Mouse (Mus musculus) heart, adult 9 months (tissue): ENCODE data around the gene Gm42715.
A peak's percentile ranks its signal among the peaks of the same experiment; 100 is the strongest.

ENCODE experiments used
- DNase-seq, 2 experiments: peaks; one replicate each; pipeline ENCODE4 v3.0.0; 2022; ENCODE audit warnings: low spot score in 2 of 2

Gene Gm42715

DNA sequence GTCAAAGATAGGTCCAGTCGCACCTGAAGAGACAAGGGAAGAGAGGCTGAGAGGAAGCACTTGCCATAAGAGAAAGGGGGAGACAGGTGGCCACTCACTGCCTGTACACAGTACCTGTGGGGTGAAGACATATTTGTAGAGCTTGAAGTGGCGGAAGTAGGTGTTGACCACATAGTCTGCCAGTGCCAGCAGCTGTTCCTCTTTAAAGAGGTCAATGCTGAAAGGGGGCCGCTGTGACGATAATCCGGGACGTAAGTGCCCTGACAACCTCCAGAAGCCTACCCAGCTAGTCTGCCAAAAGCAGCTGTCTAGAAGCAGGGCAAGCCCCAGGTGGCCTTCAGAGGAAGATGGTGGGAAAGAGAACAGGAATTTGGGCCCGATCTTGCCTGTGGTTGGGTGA, 65.6 kb downstream of the Gm42715 start:
- no peak for DNase-seq

- no peak for DNase-seq
Observed at GRCm38 (mm10) chr7:127586149-127586548, 66.8 kb downstream of the Gm42715 start.

- DNase-seq = no peak
Observed at GRCm38 (mm10) chr7:127587196-127587595, 67.8 kb downstream of the Gm42715 start.

- DNase-seq = peak; percentile 97 to 98
Observed at GRCm38 (mm10) chr7:127588011-127588871, 68.9 kb downstream of the Gm42715 start, which contains the start of the genes Ccdc189 and Rnf40. TSS of gene Ccdc189 (minus strand) at chr7:127588595. TSS of gene Rnf40 (plus strand) at chr7:127588767.

DNA sequence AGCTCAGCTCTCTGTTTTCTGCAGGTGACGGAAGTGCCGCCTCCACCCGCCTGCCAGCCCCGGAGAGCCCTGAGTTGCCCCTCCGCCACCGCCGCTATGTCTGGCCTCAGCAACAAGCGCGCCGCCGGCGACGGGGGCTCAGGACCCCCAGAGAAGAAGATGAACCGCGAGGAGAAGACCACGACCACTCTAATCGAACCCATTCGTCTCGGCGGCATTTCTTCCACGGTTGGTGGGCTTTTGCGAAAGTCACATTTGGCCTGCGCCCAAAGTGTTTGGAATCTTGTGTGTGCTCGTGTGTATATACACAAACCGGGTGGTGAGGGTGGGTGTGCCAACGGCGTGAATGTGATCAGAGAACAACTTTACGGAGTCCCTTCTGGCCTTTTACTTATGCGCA, 69.5 kb downstream of the Gm42715 start:
- no peak for DNase-seq

- DNase-seq = no peak
Observed at GRCm38 (mm10) chr7:127589637-127590036, 70.3 kb downstream of the Gm42715 start.

GRCm38 (mm10) chr7:127591108-127591507, 71.7 kb downstream of the Gm42715 start:
- no peak for DNase-seq

DNA sequence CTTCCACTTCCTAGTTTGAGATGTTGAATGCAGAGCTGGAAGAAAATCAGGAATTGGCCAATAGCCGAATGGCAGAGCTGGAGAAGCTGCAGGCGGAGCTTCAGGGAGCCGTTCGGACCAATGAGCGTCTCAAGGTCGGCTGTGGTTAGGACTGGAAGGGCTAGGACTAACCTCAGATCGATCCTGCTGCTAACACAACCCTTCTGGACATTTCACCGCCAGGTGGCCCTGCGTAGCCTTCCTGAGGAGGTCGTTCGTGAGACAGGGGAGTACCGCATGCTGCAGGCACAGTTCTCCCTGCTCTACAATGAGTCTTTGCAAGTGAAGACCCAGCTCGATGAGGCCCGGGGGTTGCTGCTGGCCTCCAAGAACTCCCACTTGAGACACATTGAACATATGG, 73.2 kb downstream of the Gm42715 start:
- no peak for DNase-seq

DNA sequence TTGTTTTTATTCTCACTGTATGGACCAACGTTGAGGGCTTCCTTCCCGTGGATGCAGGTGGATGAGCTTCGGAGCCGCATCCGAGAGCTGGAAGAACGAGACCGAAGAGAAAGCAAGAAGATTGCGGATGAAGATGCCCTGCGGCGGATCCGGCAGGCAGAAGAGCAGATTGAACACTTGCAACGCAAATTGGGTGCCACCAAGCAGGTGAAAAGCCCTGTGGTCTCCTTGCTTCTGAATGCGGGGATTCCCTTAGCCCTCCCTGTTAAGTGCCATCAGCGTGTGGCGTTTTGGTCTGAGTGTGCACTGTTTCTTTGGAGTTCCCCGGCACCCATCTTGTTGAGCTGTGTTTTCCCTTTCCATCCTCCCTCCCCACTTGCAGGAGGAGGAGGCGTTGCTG, 77.4 kb downstream of the Gm42715 start:
- DNase-seq = no peak

DNA sequence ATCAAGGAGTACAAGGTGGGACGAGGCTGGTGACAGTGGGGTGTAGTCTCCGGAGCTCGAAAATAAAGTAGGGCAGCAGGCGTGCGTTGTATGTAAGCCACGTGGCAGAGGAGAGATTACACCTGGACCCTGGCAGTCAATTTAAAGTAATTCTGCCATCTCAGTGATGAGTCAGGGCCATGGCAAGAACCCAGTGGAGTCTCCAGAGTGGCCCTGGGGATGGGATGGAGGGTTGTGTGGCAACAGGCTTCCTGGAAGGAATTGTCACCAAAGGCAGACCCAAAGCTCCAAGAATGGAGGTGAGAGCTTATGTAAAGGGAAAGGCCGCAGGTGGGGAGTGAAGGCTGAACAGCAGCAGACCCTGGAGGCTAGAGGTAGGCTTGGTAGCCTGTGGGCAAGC, 81.2 kb downstream of the Gm42715 start:
- no peak for DNase-seq

- DNase-seq = no peak
Observed at GRCm38 (mm10) chr7:127601735-127602134, 82.4 kb downstream of the Gm42715 start.

DNA sequence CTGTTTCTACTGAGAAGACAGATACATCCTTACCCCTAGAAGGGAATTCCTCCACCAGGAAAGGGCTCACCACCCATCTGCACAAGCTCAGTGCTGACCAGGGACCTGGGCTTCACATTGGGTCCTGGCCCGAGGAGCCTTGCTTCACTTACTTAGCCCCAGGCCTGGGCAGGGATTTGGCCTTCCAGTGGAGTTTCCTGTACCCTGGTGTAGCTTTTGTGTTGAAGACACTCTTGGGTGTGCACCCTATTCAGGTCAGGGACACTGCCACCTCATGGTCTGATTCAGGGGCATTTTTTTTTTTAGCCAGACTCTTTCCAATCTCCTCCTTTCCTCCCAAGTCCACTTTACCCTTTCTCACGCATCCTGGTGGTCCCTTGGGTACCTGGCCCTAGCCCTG, 83.5 kb downstream of the Gm42715 start:
- DNase-seq = no peak

GRCm38 (mm10) chr7:127604256-127604655, 84.9 kb downstream of the Gm42715 start:
- DNase-seq = no peak

- DNase-seq = no peak
Observed at GRCm38 (mm10) chr7:127607150-127607549, 87.8 kb downstream of the Gm42715 start.

DNA sequence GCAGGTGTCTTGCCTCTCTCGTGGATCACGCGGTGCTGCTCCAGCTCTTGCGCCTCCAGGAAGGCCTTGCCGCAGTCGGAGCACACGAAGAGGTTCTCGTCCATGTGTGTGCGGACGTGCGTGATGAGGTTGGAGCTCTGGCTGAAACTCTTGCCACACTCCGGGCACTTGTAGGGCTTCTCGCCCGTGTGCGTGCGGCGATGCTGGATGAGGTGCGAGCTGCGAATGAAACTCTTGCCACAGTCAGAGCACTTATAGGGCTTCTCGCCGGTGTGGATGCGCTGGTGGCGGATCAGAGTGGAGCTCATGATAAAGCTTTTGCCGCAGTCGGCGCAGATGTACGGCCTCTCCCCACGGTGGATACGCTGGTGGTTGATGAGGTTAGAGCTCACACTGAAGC, 91.6 kb downstream of the Gm42715 start:
- DNase-seq = no peak

DNA sequence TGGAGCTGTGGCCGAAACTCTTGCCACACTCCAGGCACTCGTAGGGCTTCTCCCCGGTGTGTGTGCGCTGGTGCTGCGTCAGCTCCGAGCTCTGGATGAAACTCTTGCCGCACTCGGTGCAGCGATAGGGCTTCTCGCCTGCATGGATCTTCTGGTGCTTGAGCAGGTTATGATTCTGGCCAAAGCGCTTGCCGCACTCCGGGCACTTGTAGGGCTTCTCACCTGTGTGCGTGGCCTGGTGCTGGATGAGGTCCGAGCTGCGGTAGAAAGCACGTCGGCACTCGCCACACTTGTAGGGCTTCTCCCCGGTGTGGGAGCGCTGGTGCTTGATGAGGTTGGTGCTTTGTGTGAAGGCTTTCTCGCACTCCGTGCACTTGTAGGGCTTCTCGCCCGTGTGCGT, 92.2 kb downstream of the Gm42715 start:
- DNase-seq = no peak

DNA sequence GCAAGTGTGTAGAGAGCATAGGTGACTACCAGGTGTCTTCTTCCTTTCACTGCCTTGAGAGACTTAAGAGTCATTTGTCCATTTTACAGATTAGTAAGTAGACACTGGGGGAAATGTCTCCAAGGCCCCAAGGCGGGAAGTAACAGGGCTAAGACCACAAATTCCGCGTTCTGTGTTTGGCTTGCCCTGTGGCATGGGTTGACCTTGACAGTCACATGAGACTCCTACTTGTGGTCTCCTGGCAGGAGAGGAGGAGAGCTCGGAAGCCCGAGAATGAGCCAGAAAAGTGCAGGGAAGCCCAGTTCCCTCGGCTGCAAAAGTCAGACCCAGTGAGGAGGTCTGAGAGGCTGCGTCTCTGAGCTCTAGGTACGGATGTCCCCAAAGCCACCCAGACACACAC, 94.1 kb downstream of the Gm42715 start:
- DNase-seq = peak in 1 of 2 experiments; percentile 17

DNA sequence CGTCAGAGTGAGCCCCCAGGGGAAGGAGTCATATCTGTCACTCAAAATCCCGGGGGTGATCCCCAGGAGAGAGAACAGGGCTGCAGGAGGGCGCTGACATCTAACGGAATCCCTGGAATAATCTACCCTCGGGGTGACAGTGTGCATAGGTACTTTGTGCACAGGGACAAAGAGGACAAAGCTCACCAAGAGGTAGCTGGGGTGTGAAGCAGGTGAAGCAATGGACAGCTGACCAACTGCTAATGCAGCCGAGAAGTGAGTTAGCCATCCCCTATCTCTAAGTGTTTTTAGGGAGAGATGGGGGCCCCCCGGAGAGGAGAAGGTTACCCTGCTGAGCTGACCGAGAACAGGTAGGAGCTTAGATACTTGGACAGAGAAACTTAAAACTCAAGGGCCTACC, 94.7 kb downstream of the Gm42715 start:
- DNase-seq = no peak

DNA sequence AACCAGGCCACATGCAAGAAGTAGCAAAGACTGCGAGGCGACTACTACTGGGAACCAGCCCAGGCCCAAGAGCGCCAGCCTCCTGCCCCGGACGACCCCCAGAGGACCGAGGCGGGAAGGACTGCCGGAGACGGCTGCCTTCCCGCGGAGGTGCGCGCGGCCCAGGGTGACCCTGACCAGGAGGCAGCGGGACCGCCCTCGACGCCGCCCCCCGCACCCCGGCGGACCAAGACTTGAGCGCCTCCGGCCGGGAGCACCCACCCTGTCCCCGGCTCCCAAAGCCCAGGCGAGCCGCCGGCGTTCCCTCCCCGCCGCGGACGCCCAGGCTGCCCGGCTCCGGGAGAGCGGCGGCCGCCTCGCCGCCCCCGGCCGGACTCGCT, 95.1 kb downstream of the Gm42715 start:
- peak; percentile 44 to 47 for DNase-seq

- peak; percentile 83 to 84 for DNase-seq
Observed at GRCm38 (mm10) chr7:127614891-127615843, 95.8 kb downstream of the Gm42715 start, which contains the start of gene Zfp629. TSS of gene Zfp629 (minus strand) at chr7:127615797.

DNA sequence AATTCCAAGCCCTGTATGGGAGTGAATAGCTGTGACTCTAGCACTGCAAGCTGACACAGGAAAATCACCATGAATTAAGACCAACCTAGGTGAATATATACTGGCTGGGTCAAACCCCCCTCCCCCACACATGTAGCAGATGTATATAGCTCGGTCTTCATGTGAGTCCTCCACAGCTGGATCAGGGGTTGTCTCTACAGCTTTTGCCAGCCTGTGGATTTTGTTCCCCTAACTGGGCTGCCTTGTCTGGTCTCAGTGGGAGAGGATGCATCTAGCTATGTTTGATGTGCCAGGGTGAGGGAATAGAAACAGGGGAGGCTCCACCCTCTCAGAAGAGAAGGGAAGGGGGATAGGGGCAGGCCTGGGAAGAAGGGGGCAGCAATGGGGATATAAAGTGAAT, 97.0 kb downstream of the Gm42715 start:
- DNase-seq = no peak
